Mouse (Mus musculus) MEL (cell line): Measurements from ENCODE around the gene Dbnl. TPM values are rescaled to one million over a fixed set of nuclear protein-coding genes. Genes with fewer than 3 reads are reported as not detected.
A peak's percentile ranks its signal among the peaks of the same experiment; 100 is the strongest.

Source experiments
- DNase-seq: peaks from one replicate; pipeline ENCODE4 v3.0.0; 2011; ENCODE audit warnings: low read depth, low spot score
- H3K27ac ChIP-seq: 2 replicates; pipeline ENCODE4 v1.5.1; 2012; ENCODE audit warnings: low read depth, mild to moderate bottlenecking, control low read depth, low read length, moderate library complexity; ENCODE audit not compliant: control insufficient read depth
- H3K27me3 ChIP-seq, 2 experiments: fragments of 150-350 bp in 1 of 2; sonication (generic) in 1 of 2; 2 replicates each; pipeline ENCODE4 v1.6.1; 2012; ENCODE audit warnings: low read length in 2 of 2, mild to moderate bottlenecking in 2 of 2, improper control_type of control experiment in 1 of 2, moderate library complexity in 1 of 2; ENCODE audit not compliant: insufficient read depth in 2 of 2, control insufficient read depth in 1 of 2
- H3K36me3 ChIP-seq, 2 experiments: 2 replicates each; pipeline ENCODE4 v1.6.1; 2012 to 2014; ENCODE audit warnings: low read length in 2 of 2, improper control_type of control experiment in 1 of 2, inconsistent platforms in 1 of 2, mild to moderate bottlenecking in 1 of 2; ENCODE audit not compliant: insufficient read depth in 2 of 2, control insufficient read depth in 1 of 2
- H3K4me1 ChIP-seq, 2 experiments: fragments of 150-350 bp in 1 of 2; sonication (generic) in 1 of 2; 2 replicates each; pipeline ENCODE4 v1.6.1; 2012; ENCODE audit warnings: low read length in 2 of 2, improper control_type of control experiment in 1 of 2, mild to moderate bottlenecking in 1 of 2; ENCODE audit not compliant: insufficient read depth in 2 of 2, control insufficient read depth in 1 of 2
- H3K4me3 ChIP-seq, 2 experiments: fragments of 150-350 bp in 1 of 2; sonication (generic) in 1 of 2; 2 replicates each; pipeline ENCODE4 v1.5.1; 2012; ENCODE audit warnings: low read depth in 2 of 2, low read length in 2 of 2, mild to moderate bottlenecking in 2 of 2, moderate library complexity in 2 of 2, control low read depth in 1 of 2, improper control_type of control experiment in 1 of 2; ENCODE audit not compliant: control insufficient read depth in 1 of 2, insufficient read depth in 1 of 2
- H3K79me2 ChIP-seq: 2 replicates; pipeline ENCODE4 v1.6.1; 2012; ENCODE audit warnings: mild to moderate bottlenecking, low read length, moderate library complexity; ENCODE audit not compliant: control insufficient read depth, poor library complexity, insufficient read depth
- H3K9ac ChIP-seq: 2 replicates; pipeline ENCODE4 v1.6.1; 2012; ENCODE audit warnings: low read depth, mild to moderate bottlenecking, control low read depth, low read length, moderate library complexity; ENCODE audit not compliant: control insufficient read depth, poor library complexity, severe bottlenecking
- H3K9me3 ChIP-seq: fragments of 150-350 bp; sonication (generic); replicated peaks from 2 replicates; pipeline ENCODE4 v1.6.1; 2012; ENCODE audit warnings: mild to moderate bottlenecking, low read length, improper control_type of control experiment, moderate library complexity; ENCODE audit not compliant: insufficient read depth
- CTCF ChIP-seq, 3 experiments: IDR thresholded peaks in 2 of 3; conservative IDR thresholded peaks in 1 of 3; 2 replicates each; pipeline ENCODE4 v1.5.1; 2011 to 2012; ENCODE audit warnings: low read length in 3 of 3, low read depth in 2 of 3, mild to moderate bottlenecking in 2 of 3, improper control_type of control experiment in 1 of 3, inconsistent platforms in 1 of 3, mixed read lengths in 1 of 3, moderate library complexity in 1 of 3; ENCODE audit not compliant: control insufficient read depth in 1 of 3, insufficient read depth in 1 of 3, poor library complexity in 1 of 3, severe bottlenecking in 1 of 3
- E2F4 ChIP-seq: IDR thresholded peaks from 2 replicates; pipeline ENCODE4 v1.6.1; 2011; ENCODE audit warnings: low read depth, low read length, improper control_type of control experiment, borderline replicate concordance
- ELF1 ChIP-seq: IDR thresholded peaks from 2 replicates; pipeline ENCODE4 v1.6.1; 2014; ENCODE audit warnings: low read depth, mild to moderate bottlenecking, inconsistent platforms, low read length, improper control_type of control experiment, moderate library complexity
- HCFC1 ChIP-seq: IDR thresholded peaks from 2 replicates; pipeline ENCODE4 v1.6.1; 2012; ENCODE audit warnings: low read depth, mild to moderate bottlenecking, inconsistent platforms, low read length, improper control_type of control experiment, moderate library complexity
- MAFK ChIP-seq: IDR thresholded peaks from 2 replicates; pipeline ENCODE4 v1.6.1; 2011; ENCODE audit warnings: low read depth, mild to moderate bottlenecking, low read length, improper control_type of control experiment, borderline replicate concordance
- MEF2A ChIP-seq: IDR thresholded peaks from 2 replicates; pipeline ENCODE4 v1.6.1; 2014; ENCODE audit warnings: low read depth, mild to moderate bottlenecking, inconsistent platforms, low read length, improper control_type of control experiment; ENCODE audit not compliant: poor library complexity, insufficient replicate concordance, severe bottlenecking; ENCODE audit errors: extremely low read depth
- MYC ChIP-seq: IDR thresholded peaks from 2 replicates; pipeline ENCODE4 v1.6.1; 2011; ENCODE audit warnings: low read depth, mild to moderate bottlenecking, low read length, improper control_type of control experiment, moderate library complexity
- POLR2A ChIP-seq, 2 experiments: IDR thresholded peaks; 2 replicates each; pipeline ENCODE4 v1.6.1; 2011 to 2012; ENCODE audit warnings: low read length in 2 of 2, mild to moderate bottlenecking in 2 of 2, control low read depth in 1 of 2, improper control_type of control experiment in 1 of 2, low read depth in 1 of 2, moderate library complexity in 1 of 2; ENCODE audit not compliant: control insufficient read depth in 1 of 2, insufficient read depth in 1 of 2, poor library complexity in 1 of 2
- POLR2AphosphoS2 ChIP-seq: IDR thresholded peaks from 2 replicates; pipeline ENCODE4 v1.6.1; 2011; ENCODE audit warnings: low read length, improper control_type of control experiment
- RAD21 ChIP-seq: IDR thresholded peaks from 2 replicates; pipeline ENCODE4 v1.6.1; 2011; ENCODE audit warnings: mild to moderate bottlenecking, low read depth, low read length, improper control_type of control experiment
- RCOR1 ChIP-seq: IDR thresholded peaks from 2 replicates; pipeline ENCODE4 v1.6.1; 2012; ENCODE audit warnings: low read depth, mild to moderate bottlenecking, inconsistent platforms, low read length, improper control_type of control experiment
- SIN3A ChIP-seq: IDR thresholded peaks from 2 replicates; pipeline ENCODE4 v1.6.1; 2012; ENCODE audit warnings: low read length, improper control_type of control experiment, inconsistent platforms
- SMC3 ChIP-seq: IDR thresholded peaks from 2 replicates; pipeline ENCODE4 v1.6.1; 2011; ENCODE audit warnings: low read depth, low read length, improper control_type of control experiment
- TBP ChIP-seq: IDR thresholded peaks from 2 replicates; pipeline ENCODE4 v1.8.0; 2011; ENCODE audit warnings: low read depth, low read length, improper control_type of control experiment
- TCF12 ChIP-seq: IDR thresholded peaks from 2 replicates; pipeline ENCODE4 v1.6.1; 2014; ENCODE audit warnings: low read depth, mild to moderate bottlenecking, inconsistent platforms, low read length, improper control_type of control experiment, moderate library complexity
- UBTF ChIP-seq: IDR thresholded peaks from 2 replicates; pipeline ENCODE4 v1.6.1; 2012; ENCODE audit warnings: low read depth, mild to moderate bottlenecking, inconsistent platforms, low read length, improper control_type of control experiment, moderate library complexity, borderline replicate concordance; ENCODE audit not compliant: insufficient read depth
- ZC3H11A ChIP-seq: IDR thresholded peaks from 2 replicates; pipeline ENCODE4 v1.6.1; 2012; ENCODE audit warnings: low read depth, mild to moderate bottlenecking, inconsistent platforms, low read length, improper control_type of control experiment
- ZMIZ1 ChIP-seq: IDR thresholded peaks from 2 replicates; pipeline ENCODE4 v1.6.1; 2012; ENCODE audit warnings: low read depth, mild to moderate bottlenecking, inconsistent platforms, low read length, improper control_type of control experiment, moderate library complexity
- ZNF384 ChIP-seq: IDR thresholded peaks from 2 replicates; pipeline ENCODE4 v1.6.1; 2012; ENCODE audit warnings: low read depth, mild to moderate bottlenecking, inconsistent platforms, low read length, improper control_type of control experiment
- polyA plus RNA-seq, 2 experiments: library from polyadenylated mRNA; stranded (reverse) in 1 of 2; unstranded in 1 of 2; fragments of >175 nt in 1 of 2; fragments of >200 nt in 1 of 2; gene quantifications; 2 replicates each; pipeline versions ENCODE4 v1.2.1 to v1.2.4; 2012; ENCODE audit warnings: low replicate concordance in 2 of 2, low read depth in 1 of 2; ENCODE audit not compliant: insufficient read length in 2 of 2, insufficient read depth in 1 of 2, missing spikeins in 1 of 2
- total RNA-seq: library from RNA; depleted of rRNA; stranded (reverse); fragments of 300-350 nt; gene quantifications from 2 replicates; pipeline ENCODE4 v1.2.3, GENCODE M21; 2012

The Dbnl gene
- total and polyA plus RNA-seq, 3 experiments = 73.5 to 149 TPM; not detected in 1

DNA sequence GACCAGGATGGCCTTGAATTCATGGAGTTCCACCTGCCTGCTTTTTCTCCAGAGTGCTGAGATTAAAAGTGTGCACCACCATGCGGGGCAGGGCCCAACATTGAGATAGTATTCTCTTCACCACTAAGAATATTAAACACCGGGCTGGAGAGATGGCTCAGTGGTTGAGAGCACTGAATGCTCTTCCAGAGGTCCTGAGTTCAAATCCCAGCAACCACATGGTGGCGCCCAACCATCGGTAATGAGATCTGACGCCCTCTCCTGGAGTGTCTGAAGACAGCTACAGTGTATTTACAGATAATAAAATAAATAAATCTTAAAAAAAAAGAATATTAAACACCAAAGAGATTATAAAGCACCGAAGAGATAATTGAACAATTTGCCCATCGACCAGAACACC is 46.2 kb upstream of the Dbnl start:
- H3K9ac ChIP-seq = peak overlapping the region; percentile 47
- H3K27me3 ChIP-seq = no peaks in the 10 kb centered on the region
- H3K79me2 ChIP-seq = peaks cover 30% of the 10 kb centered on the region
- peak overlapping the region; percentile 22 to 92; a peak in 2 of 4 replicates for H3K4me3 ChIP-seq
- DNase-seq = peak; percentile 75
- H3K27ac ChIP-seq = no peak overlapping the region
- H3K9me3 ChIP-seq = no peaks in the 10 kb centered on the region
- peaks cover 0 to 27% of the 10 kb centered on the region in 2 experiments; a peak in 2 of 4 replicates for H3K36me3 ChIP-seq
- peaks cover 16 to 25% of the 10 kb centered on the region in 2 experiments for H3K4me1 ChIP-seq
- peak; percentile 47; the same call in 1 of the 2 replicates for TF ChIP-seq RCOR1
- no peak for TF ChIP-seq ELF1
- peak; percentile 36 to 91 (median 82) for TF ChIP-seq CTCF (IDR thresholded peaks at IDR 0.05 in 2 of 3, conservative IDR thresholded peaks at IDR 0.05 in 1 of 3; ENCODE audit: control insufficient read depth in 1 of 3, insufficient read depth in 1 of 3, low read depth in 2 of 3, low read length in 3 of 3, poor library complexity in 1 of 3, severe bottlenecking in 1 of 3)
- peak; percentile 75 for TF ChIP-seq SMC3
- no peak for TF ChIP-seq MEF2A
- peak; percentile 74 for TF ChIP-seq ZNF384
- TF ChIP-seq TBP = peak; percentile 50
- peak; percentile 57 for TF ChIP-seq RAD21
- TF ChIP-seq MYC = peak; percentile 78
- TF ChIP-seq SIN3A = peak; percentile 58; the same call in 1 of the 2 replicates
- TF ChIP-seq HCFC1 = peak; percentile 38; the same call in 1 of the 2 replicates
- no peak for TF ChIP-seq TCF12
- TF ChIP-seq ZC3H11A = peak; percentile 59
- no peak for TF ChIP-seq MAFK
- no peak for TF ChIP-seq UBTF
- TF ChIP-seq E2F4 = no peak

GRCm38 (mm10) chr11:5744951-5745350 is 43.3 kb upstream of the Dbnl start:
- Histone ChIP-seq H3K4me3 (no peak overlapping the region), H3K9ac (no peak overlapping the region), H3K9me3 (no peaks in the 10 kb centered on the region), H3K4me1 (peaks cover 5 to 8% of the 10 kb centered on the region in 2 experiments), H3K36me3 (peaks cover 0 to 11% of the 10 kb centered on the region in 2 experiments; a peak in 2 of 4 replicates), H3K27ac (no peak overlapping the region), H3K27me3 (no peaks in the 10 kb centered on the region), H3K79me2 (peaks cover 11% of the 10 kb centered on the region)
- TF ChIP-seq POLR2A (IDR thresholded peaks at IDR 0.05; ENCODE audit: control insufficient read depth in 1 of 2, insufficient read depth in 1 of 2, low read depth in 1 of 2, low read length in 2 of 2, poor library complexity in 1 of 2) = no peak
- TF ChIP-seq ZMIZ1 = no peak
- peak; percentile 36; the same call in 1 of the 2 replicates for TF ChIP-seq TBP
- no peak for TF ChIP-seq POLR2AphosphoS2
- TF ChIP-seq RAD21 = no peak
- no peak for DNase-seq
